Mouse (Mus musculus) heart, adult 2 months (tissue): ENCODE measurements around the gene Zfp764. TPM values are rescaled to one million over a fixed set of nuclear protein-coding genes. Genes with fewer than 3 reads are reported as not detected.
"Not testable (repeated sequence)": the region's sequence is repeated elsewhere in the genome, so short reads cannot be mapped to it uniquely, and the experiment has no call there.

Experiments
- DNase-seq, 2 experiments: peaks; one replicate each; pipeline ENCODE4 v3.0.0; 2021
- H3K27ac ChIP-seq: fragments of 200-600 bp; 2 replicates; pipeline ENCODE4 v1.8.1; 2022
- H3K27me3 ChIP-seq: fragments of 200-500 bp; 2 replicates; pipeline ENCODE4 v1.6.1; 2012; ENCODE audit warnings: mild to moderate bottlenecking, low read length, inconsistent platforms, mixed read lengths; ENCODE audit not compliant: control insufficient read depth, insufficient read depth
- H3K36me3 ChIP-seq: fragments of 200-500 bp; 2 replicates; pipeline ENCODE4 v1.6.1; 2012; ENCODE audit warnings: low read length, inconsistent platforms; ENCODE audit not compliant: control insufficient read depth, insufficient read depth
- H3K4me1 ChIP-seq: fragments of 200-500 bp; 2 replicates; pipeline ENCODE4 v1.6.1; 2011; ENCODE audit warnings: low read length; ENCODE audit not compliant: control insufficient read depth, insufficient read depth
- H3K4me3 ChIP-seq: fragments of 200-600 bp; 2 replicates; pipeline ENCODE4 v1.8.1; 2022
- H3K79me2 ChIP-seq: fragments of 200-500 bp; replicated peaks from 2 replicates; pipeline ENCODE4 v1.6.1; 2012; ENCODE audit warnings: mild to moderate bottlenecking, inconsistent platforms, low read length, moderate library complexity, mixed read lengths; ENCODE audit not compliant: control insufficient read depth, insufficient read depth
- H3K9ac ChIP-seq: fragments of 200-500 bp; 2 replicates; pipeline ENCODE4 v1.6.1; 2012; ENCODE audit warnings: low read depth, mild to moderate bottlenecking, control low read depth, inconsistent platforms, low read length, mixed read lengths
- CTCF ChIP-seq: fragments of 200-600 bp; IDR thresholded peaks from 2 replicates; pipeline ENCODE4 v1.8.1; 2022; ENCODE audit warnings: antibody characterized with exemption, mild to moderate bottlenecking, moderate library complexity
- EP300 ChIP-seq: fragments of 200-500 bp; IDR thresholded peaks from 2 replicates; pipeline ENCODE4 v1.6.1; 2011; ENCODE audit warnings: low read depth, low read length, control low read depth; ENCODE audit not compliant: insufficient read depth
- POLR2A ChIP-seq: fragments of 200-500 bp; IDR thresholded peaks from 2 replicates; pipeline ENCODE4 v1.6.1; 2011; ENCODE audit warnings: mild to moderate bottlenecking, low read depth, low read length, control low read depth; ENCODE audit not compliant: insufficient read depth
- WGBS: fragments of 180-500 bp; shearing (Covaris S2); methylation state at CpG from one replicate; pipeline ENCODE4 v1.1.7; 2018; 5-methylcytosine and 5-hydroxymethylcytosine counted together
- intact Hi-C: fragments of 180-260 bp; cut with DNase I; formaldehyde crosslinking; loops from one replicate; pipeline ENCODE4 v1.15.1; 2025
- long read RNA-seq: library from polyadenylated mRNA; stranded (forward); transcript quantifications from one replicate; pipeline ENCODE4 v2.0.0, GENCODE M21; 2021
- polyA plus RNA-seq: library from polyadenylated mRNA; depleted of rRNA; stranded (reverse); fragments of >200 nt; gene quantifications from 2 replicates; pipeline ENCODE4 v1.2.3, GENCODE M21; 2012; rRNA removed
- total RNA-seq, 2 experiments: library from RNA; stranded (reverse); gene quantifications; 2 replicates each; pipeline ENCODE4 v1.2.3; 2021

Zfp764 gene
- 1 to 10 TPM; 3.2 TPM for total RNA-seq
- 2.6 and 3.5 TPM in 2 replicates for polyA plus RNA-seq
- long read RNA-seq, partial matches to known transcripts, result 0 of 4 reads
- long read RNA-seq, other reads (novel, unspliced or antisense), result 2 of 4 reads

- intact Hi-C loops, result loop anchor here (2.0 to 5.0 kb wide), 3 partner anchors 13 to 44 kb away; partner anchors contain the start of genes E430018J23Rik and Zfp689
- H3K79me2 ChIP-seq, H3K27me3 ChIP-seq, H3K4me1 ChIP-seq, H3K36me3 ChIP-seq: not testable (repeated sequence)
- Histone ChIP-seq H3K4me3 (peak within 1 kb of the TSS; percentile 77), H3K27ac (peak within 1 kb of the TSS; percentile 92), H3K9ac (peak within 1 kb of the TSS; percentile 93)
- peak; percentile 86 to 90 for DNase-seq
- TF ChIP-seq POLR2A, result peak; percentile 84
- TF ChIP-seq EP300, result peak; percentile 64; the same call in 1 of the 2 replicates
- TF ChIP-seq CTCF, result peak; percentile 93
- WGBS, result 3% methylated on average over 40 of the region's 40 CpGs
Observed at GRCm38 (mm10) chr7:127406002-127406987, at the start of gene Zfp764. Gene Zfp764 (minus strand): TSS chr7:127406822.

- H3K27me3 ChIP-seq, result no peaks in the 10 kb centered on the region
- no peak overlapping the region for H3K4me3 ChIP-seq
- DNase-seq, result no peak
- H3K79me2 ChIP-seq, result peaks cover 2% of the 10 kb centered on the region; the same call in 1 of the 2 replicates
- intact Hi-C loops, result no loop called here
- WGBS, result 84% methylated on average over 7 of the region's 7 CpGs
- TF ChIP-seq CTCF (no peak), POLR2A (no peak), EP300 (no peak)
- H3K36me3 ChIP-seq, result 0 out of 2 replicates have a peak, but pooled peaks cover 3% of the 10 kb centered on the region
- no peak overlapping the region for H3K9ac ChIP-seq
- no peak overlapping the region for H3K27ac ChIP-seq
- no peaks in the 10 kb centered on the region for H3K4me1 ChIP-seq
Observed at GRCm38 (mm10) chr7:127454905-127455304, 48.3 kb upstream of the Zfp764 start.

GRCm38 (mm10) chr7:127453056-127453455 lies 46.4 kb upstream of the Zfp764 start:
- Histone ChIP-seq H3K4me3 (no peak overlapping the region), H3K27ac (no peak overlapping the region), H3K79me2 (peaks cover 2% of the 10 kb centered on the region; the same call in 1 of the 2 replicates), H3K27me3 (no peaks in the 10 kb centered on the region), H3K4me1 (peaks cover 1% of the 10 kb centered on the region; the same call in 1 of the 2 replicates), H3K36me3 (peaks cover 7% of the 10 kb centered on the region; the same call in 1 of the 2 replicates), H3K9ac (no peak overlapping the region)
- DNase-seq, result no peak
- no peak for TF ChIP-seq CTCF
- TF ChIP-seq POLR2A, result no peak
- no peak for TF ChIP-seq EP300
- WGBS, result 97% methylated on average over 2 of the region's 2 CpGs
- intact Hi-C loops, result no loop called here

GRCm38 (mm10) chr7:127449966-127450365 lies 43.3 kb upstream of the Zfp764 start:
- Histone ChIP-seq H3K79me2 (no peaks in the 10 kb centered on the region), H3K4me1 (peaks cover 1% of the 10 kb centered on the region; the same call in 1 of the 2 replicates), H3K27ac (no peak overlapping the region), H3K9ac (no peak overlapping the region), H3K27me3 (no peaks in the 10 kb centered on the region), H3K36me3 (peaks cover 9% of the 10 kb centered on the region; the same call in 1 of the 2 replicates), H3K4me3 (no peak overlapping the region)
- TF ChIP-seq POLR2A (no peak), CTCF (no peak), EP300 (no peak)
- intact Hi-C loops, result loop anchor here (1.0 to 2.0 kb wide), 2 partner anchors 20 to 43 kb away; partner anchors contain the start of gene Zfp764
- WGBS, result 83% methylated on average over 7 of the region's 7 CpGs
- DNase-seq, result no peak

GRCm38 (mm10) chr7:127448521-127449300 lies 42.1 kb upstream of the Zfp764 start, which contains the start of gene Zfp689:
Gene Zfp689 (minus strand): TSS chr7:127449158.
- Histone ChIP-seq H3K4me3 (peak within 1 kb of the TSS; percentile 90), H3K27me3 (no peaks in the 10 kb centered on the region), H3K79me2 (no peaks in the 10 kb centered on the region), H3K4me1 (peaks cover 1% of the 10 kb centered on the region; the same call in 1 of the 2 replicates), H3K9ac (peak within 1 kb of the TSS; percentile 75), H3K27ac (peak within 1 kb of the TSS; percentile 85), H3K36me3 (peaks cover 9% of the 10 kb centered on the region; the same call in 1 of the 2 replicates)
- DNase-seq, result peak; percentile 89 to 92
- intact Hi-C loops, result loop anchor here (1.0 to 2.0 kb wide), 2 partner anchors 22 to 42 kb away; partner anchors contain the start of gene Zfp764
- WGBS, result under 1% methylated on average over 54 of the region's 54 CpGs
- TF ChIP-seq CTCF (peak; percentile 18), EP300 (peak; percentile 55; the same call in 1 of the 2 replicates), POLR2A (peak; percentile 49)
